Mouse (Mus musculus): ENCODE measurements around the gene Trim28.

Trim28 gene

GRCm38 (mm10) chr7:12997230-12997629 is 1.7 kb upstream of the Trim28 start:
- DNase-seq (ENCODE audit: extremely low read depth, insufficient read length, low spot score), result no peak

- DNase-seq (ENCODE audit: extremely low read depth, insufficient read length, low spot score), result no peak
These were observed 861 bp upstream of the Trim28 start, which contains the start of gene Slc27a5 for GRCm38 (mm10) chr7:12998053-12998452. Gene Slc27a5 (minus strand): TSS chr7:12998192.

- DNase-seq (ENCODE audit: extremely low read depth, insufficient read length, low spot score), result no peak
These were observed 2.7 kb downstream of the Trim28 start for GRCm38 (mm10) chr7:13001584-13001983.

- no peak for DNase-seq (ENCODE audit: extremely low read depth, insufficient read length, low spot score)
These were observed 4.5 kb downstream of the Trim28 start for GRCm38 (mm10) chr7:13003380-13003779.

- no peak for DNase-seq (ENCODE audit: extremely low read depth, insufficient read length, low spot score)
These were observed 7.1 kb downstream of the Trim28 start for GRCm38 (mm10) chr7:13006011-13006410.

GRCm38 (mm10) chr7:13006531-13006930 is 7.6 kb downstream of the Trim28 start:
- DNase-seq (ENCODE audit: extremely low read depth, insufficient read length, low spot score), result no peak

GRCm38 (mm10) chr7:13007341-13008092 is 8.6 kb downstream of the Trim28 start:
- no peak for DNase-seq (ENCODE audit: extremely low read depth, insufficient read length, low spot score)

- DNase-seq (ENCODE audit: extremely low read depth, insufficient read length, low spot score), result peak; percentile 96
These were observed 10.5 kb downstream of the Trim28 start for GRCm38 (mm10) chr7:13009143-13010004.

- DNase-seq (ENCODE audit: extremely low read depth, insufficient read length, low spot score), result no peak
These were observed 11.3 kb downstream of the Trim28 start, which contains the start of gene Zbtb45 for GRCm38 (mm10) chr7:13010005-13010908. Gene Zbtb45 (minus strand): TSS chr7:13010034.

GRCm38 (mm10) chr7:13013671-13014070 is 14.8 kb downstream of the Trim28 start:
- DNase-seq (ENCODE audit: extremely low read depth, insufficient read length, low spot score), result no peak

GRCm38 (mm10) chr7:13014275-13014839 is 15.4 kb downstream of the Trim28 start:
- no peak for DNase-seq (ENCODE audit: extremely low read depth, insufficient read length, low spot score)

- no peak for DNase-seq (ENCODE audit: extremely low read depth, insufficient read length, low spot score)
These were observed 16.3 kb downstream of the Trim28 start for GRCm38 (mm10) chr7:13015217-13015616.

GRCm38 (mm10) chr7:13022773-13023535 is 24.0 kb downstream of the Trim28 start:
- no peak for DNase-seq (ENCODE audit: extremely low read depth, insufficient read length, low spot score)

GRCm38 (mm10) chr7:13023928-13024731 is 25.2 kb downstream of the Trim28 start:
- peak; percentile 93 for DNase-seq (ENCODE audit: extremely low read depth, insufficient read length, low spot score)

- peak; percentile 77 for DNase-seq (ENCODE audit: extremely low read depth, insufficient read length, low spot score)
These were observed 25.9 kb downstream of the Trim28 start for GRCm38 (mm10) chr7:13024805-13025204.

GRCm38 (mm10) chr7:13025511-13026112 is 26.7 kb downstream of the Trim28 start:
- no peak for DNase-seq (ENCODE audit: extremely low read depth, insufficient read length, low spot score)

- no peak for DNase-seq (ENCODE audit: extremely low read depth, insufficient read length, low spot score)
These were observed 30.1 kb downstream of the Trim28 start for GRCm38 (mm10) chr7:13028986-13029385.

- DNase-seq (ENCODE audit: extremely low read depth, insufficient read length, low spot score), result no peak
These were observed 32.2 kb downstream of the Trim28 start for GRCm38 (mm10) chr7:13031069-13031468.
